Mouse (Mus musculus): ENCODE results near the gene Ndfip2. TPM values are rescaled to one million over a fixed set of nuclear protein-coding genes. Genes with fewer than 3 reads are reported as not detected.
A peak's percentile ranks its signal among the peaks of the same experiment; 100 is the strongest.

The Ndfip2 gene
- polyA plus RNA-seq (2014; fragmentation: Nextera tagmentation; extraction: Ambion mirVana): 53.7 and 54.0 TPM in 2 replicates

- Histone ChIP-seq H3K4me1 (ENCODE audit: control insufficient read depth, insufficient read depth, low read length) (peaks cover 1% of the 10 kb centered on the region; the same call in 1 of the 2 replicates), H3K4me2 (ENCODE audit: low read depth, severe bottlenecking) (peak within 1 kb of the TSS; percentile 64), H3K4me3 (ENCODE audit: low read depth, low read length) (peak within 1 kb of the TSS; percentile 70), H3K27me3 (ENCODE audit: control insufficient read depth, insufficient read depth, low read length) (no peaks in the 10 kb centered on the region), H3K36me3 (ENCODE audit: control insufficient read depth, insufficient read depth, low read length) (no peaks in the 10 kb centered on the region), H3K9ac (ENCODE audit: low read length) (peak within 1 kb of the TSS; percentile 87), H3K27ac (replicated peaks; ENCODE audit: low read depth, low read length) (peak within 1 kb of the TSS; percentile 84), H3K9me3 (ENCODE audit: control insufficient read depth, low read length) (no peaks in the 10 kb centered on the region)
- ATAC-seq (ENCODE audit: insufficient number of reproducible peaks, low FRiP score, low TSS enrichment, low read depth): peak; percentile 94
- DNase-seq (ENCODE audit: low spot score): peak; percentile 84
- under 1% methylated on average over 69 of the region's 70 CpGs for WGBS
Measured at GRCm38 (mm10) chr14:105258379-105259034, at the start of gene Ndfip2. TSS of gene Ndfip2 (plus strand) at chr14:105258573.

- Histone ChIP-seq H3K4me1 (ENCODE audit: control insufficient read depth, insufficient read depth, low read length) (no peaks in the 10 kb centered on the region), H3K4me2 (ENCODE audit: low read depth, severe bottlenecking) (no peak overlapping the region), H3K4me3 (ENCODE audit: low read depth, low read length) (no peak overlapping the region), H3K36me3 (ENCODE audit: control insufficient read depth, insufficient read depth, low read length) (no peaks in the 10 kb centered on the region), H3K9me3 (ENCODE audit: control insufficient read depth, low read length) (no peaks in the 10 kb centered on the region), H3K27me3 (ENCODE audit: control insufficient read depth, insufficient read depth, low read length) (no peaks in the 10 kb centered on the region), H3K27ac (replicated peaks; ENCODE audit: low read depth, low read length) (no peak overlapping the region), H3K9ac (ENCODE audit: low read length) (no peak overlapping the region)
- ATAC-seq (ENCODE audit: insufficient number of reproducible peaks, low FRiP score, low TSS enrichment, low read depth): no peak
- 84% methylated on average over 9 of the region's 9 CpGs for WGBS
- no peak for DNase-seq (ENCODE audit: low spot score)
Measured at GRCm38 (mm10) chr14:105219525-105220376, 38.6 kb upstream of the Ndfip2 start.

GRCm38 (mm10) chr14:105222240-105222639, 36.1 kb upstream of the Ndfip2 start:
- no peak for DNase-seq (ENCODE audit: low spot score)
- ATAC-seq (ENCODE audit: insufficient number of reproducible peaks, low FRiP score, low TSS enrichment, low read depth): no peak
- H3K4me1 ChIP-seq (ENCODE audit: control insufficient read depth, insufficient read depth, low read length): no peaks in the 10 kb centered on the region
- H3K4me2 ChIP-seq (ENCODE audit: low read depth, severe bottlenecking): no peak overlapping the region
- no peaks in the 10 kb centered on the region for H3K27me3 ChIP-seq (ENCODE audit: control insufficient read depth, insufficient read depth, low read length)
- H3K27ac ChIP-seq (replicated peaks; ENCODE audit: low read depth, low read length): no peak overlapping the region
- no peak overlapping the region for H3K9ac ChIP-seq (ENCODE audit: low read length)
- no peak overlapping the region for H3K4me3 ChIP-seq (ENCODE audit: low read depth, low read length)
- H3K36me3 ChIP-seq (ENCODE audit: control insufficient read depth, insufficient read depth, low read length): no peaks in the 10 kb centered on the region
- H3K9me3 ChIP-seq (ENCODE audit: control insufficient read depth, low read length): no peaks in the 10 kb centered on the region
- WGBS: 79% methylated on average over 4 of the region's 4 CpGs

DNA sequence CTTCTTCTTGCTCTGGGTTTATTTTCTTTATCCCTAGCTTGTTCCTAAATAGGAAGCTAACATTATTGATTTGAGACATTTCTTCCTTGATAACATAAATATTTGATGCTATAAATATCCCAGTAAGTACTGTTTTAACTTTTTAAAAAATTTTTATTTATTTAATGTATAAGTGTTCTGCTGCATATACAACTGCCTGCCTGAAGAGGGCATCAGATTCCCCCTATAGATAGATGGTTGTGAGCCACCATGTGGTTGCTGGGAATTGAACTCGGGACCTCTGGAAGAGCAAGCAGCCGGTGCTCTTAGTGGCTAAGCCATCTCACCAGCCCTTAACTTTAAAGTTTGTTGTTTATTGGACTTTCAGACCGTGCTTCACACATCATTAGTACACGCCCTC, 32.6 kb upstream of the Ndfip2 start:
- Histone ChIP-seq H3K36me3 (ENCODE audit: control insufficient read depth, insufficient read depth, low read length) (no peaks in the 10 kb centered on the region), H3K9ac (ENCODE audit: low read length) (no peak overlapping the region), H3K4me1 (ENCODE audit: control insufficient read depth, insufficient read depth, low read length) (no peaks in the 10 kb centered on the region), H3K9me3 (ENCODE audit: control insufficient read depth, low read length) (no peaks in the 10 kb centered on the region), H3K4me3 (ENCODE audit: low read depth, low read length) (no peak overlapping the region), H3K27me3 (ENCODE audit: control insufficient read depth, insufficient read depth, low read length) (no peaks in the 10 kb centered on the region), H3K4me2 (ENCODE audit: low read depth, severe bottlenecking) (no peak overlapping the region), H3K27ac (replicated peaks; ENCODE audit: low read depth, low read length) (no peak overlapping the region)
- DNase-seq (ENCODE audit: low spot score): no peak
- no peak for ATAC-seq (ENCODE audit: insufficient number of reproducible peaks, low FRiP score, low TSS enrichment, low read depth)
- WGBS: 89% methylated on average over 4 of the region's 4 CpGs

DNA sequence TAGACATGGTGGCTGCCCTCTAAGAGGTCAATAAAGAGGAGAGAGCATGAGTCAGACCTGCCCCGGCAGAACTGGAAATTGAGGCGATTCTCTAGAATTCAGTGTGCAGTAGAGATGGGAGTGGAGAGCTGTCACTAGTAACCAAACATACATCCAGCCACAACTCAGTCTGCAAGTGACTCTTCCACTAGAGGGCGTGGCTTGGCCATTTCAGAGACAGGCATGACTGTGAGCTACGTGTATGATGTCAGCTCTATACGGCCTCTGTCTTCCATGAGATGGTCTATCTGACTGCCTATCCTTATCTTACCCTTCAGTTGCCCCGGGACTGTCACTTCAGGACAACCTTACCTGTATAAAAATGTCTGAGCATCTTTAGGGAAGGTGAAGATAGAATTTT, 26.0 kb upstream of the Ndfip2 start:
- ATAC-seq (ENCODE audit: insufficient number of reproducible peaks, low FRiP score, low TSS enrichment, low read depth) (no peak), DNase-seq (ENCODE audit: low spot score) (no peak)
- no peaks in the 10 kb centered on the region for H3K27me3 ChIP-seq (ENCODE audit: control insufficient read depth, insufficient read depth, low read length)
- H3K9ac ChIP-seq (ENCODE audit: low read length): no peak overlapping the region
- no peak overlapping the region for H3K4me3 ChIP-seq (ENCODE audit: low read depth, low read length)
- no peaks in the 10 kb centered on the region for H3K4me1 ChIP-seq (ENCODE audit: control insufficient read depth, insufficient read depth, low read length)
- no peaks in the 10 kb centered on the region for H3K36me3 ChIP-seq (ENCODE audit: control insufficient read depth, insufficient read depth, low read length)
- H3K9me3 ChIP-seq (ENCODE audit: control insufficient read depth, low read length): no peaks in the 10 kb centered on the region
- no peak overlapping the region for H3K4me2 ChIP-seq (ENCODE audit: low read depth, severe bottlenecking)
- no peak overlapping the region for H3K27ac ChIP-seq (replicated peaks; ENCODE audit: low read depth, low read length)
- WGBS: 47% methylated on average over 6 of the region's 6 CpGs

- H3K9me3 ChIP-seq (ENCODE audit: control insufficient read depth, low read length): no peaks in the 10 kb centered on the region
Measured at GRCm38 (mm10) chr14:105236596-105236995, 21.8 kb upstream of the Ndfip2 start.

GRCm38 (mm10) chr14:105237736-105238135, 20.6 kb upstream of the Ndfip2 start:
- no peak for ATAC-seq (ENCODE audit: insufficient number of reproducible peaks, low FRiP score, low TSS enrichment, low read depth)
- H3K9ac ChIP-seq (ENCODE audit: low read length): no peak overlapping the region
- no peaks in the 10 kb centered on the region for H3K27me3 ChIP-seq (ENCODE audit: control insufficient read depth, insufficient read depth, low read length)
- no peaks in the 10 kb centered on the region for H3K36me3 ChIP-seq (ENCODE audit: control insufficient read depth, insufficient read depth, low read length)
- no peak overlapping the region for H3K4me3 ChIP-seq (ENCODE audit: low read depth, low read length)
- H3K4me1 ChIP-seq (ENCODE audit: control insufficient read depth, insufficient read depth, low read length): no peaks in the 10 kb centered on the region
- DNase-seq (ENCODE audit: low spot score): no peak
- WGBS: 69% methylated on average over 9 of the region's 9 CpGs
- no peak overlapping the region for H3K27ac ChIP-seq (replicated peaks; ENCODE audit: low read depth, low read length)
- H3K4me2 ChIP-seq (ENCODE audit: low read depth, severe bottlenecking): no peak overlapping the region
- no peaks in the 10 kb centered on the region for H3K9me3 ChIP-seq (ENCODE audit: control insufficient read depth, low read length)

More at GRCm38 (mm10) chr14:105236596-105236995, 21.8 kb upstream of the Ndfip2 start:
- 88% methylated on average over 4 of the region's 4 CpGs for WGBS
- Histone ChIP-seq H3K4me1 (ENCODE audit: control insufficient read depth, insufficient read depth, low read length) (no peaks in the 10 kb centered on the region), H3K36me3 (ENCODE audit: control insufficient read depth, insufficient read depth, low read length) (no peaks in the 10 kb centered on the region), H3K27me3 (ENCODE audit: control insufficient read depth, insufficient read depth, low read length) (no peaks in the 10 kb centered on the region), H3K9ac (ENCODE audit: low read length) (no peak overlapping the region), H3K4me3 (ENCODE audit: low read depth, low read length) (no peak overlapping the region), H3K27ac (replicated peaks; ENCODE audit: low read depth, low read length) (no peak overlapping the region), H3K4me2 (ENCODE audit: low read depth, severe bottlenecking) (no peak overlapping the region)
- no peak for DNase-seq (ENCODE audit: low spot score)
- ATAC-seq (ENCODE audit: insufficient number of reproducible peaks, low FRiP score, low TSS enrichment, low read depth): no peak

DNA sequence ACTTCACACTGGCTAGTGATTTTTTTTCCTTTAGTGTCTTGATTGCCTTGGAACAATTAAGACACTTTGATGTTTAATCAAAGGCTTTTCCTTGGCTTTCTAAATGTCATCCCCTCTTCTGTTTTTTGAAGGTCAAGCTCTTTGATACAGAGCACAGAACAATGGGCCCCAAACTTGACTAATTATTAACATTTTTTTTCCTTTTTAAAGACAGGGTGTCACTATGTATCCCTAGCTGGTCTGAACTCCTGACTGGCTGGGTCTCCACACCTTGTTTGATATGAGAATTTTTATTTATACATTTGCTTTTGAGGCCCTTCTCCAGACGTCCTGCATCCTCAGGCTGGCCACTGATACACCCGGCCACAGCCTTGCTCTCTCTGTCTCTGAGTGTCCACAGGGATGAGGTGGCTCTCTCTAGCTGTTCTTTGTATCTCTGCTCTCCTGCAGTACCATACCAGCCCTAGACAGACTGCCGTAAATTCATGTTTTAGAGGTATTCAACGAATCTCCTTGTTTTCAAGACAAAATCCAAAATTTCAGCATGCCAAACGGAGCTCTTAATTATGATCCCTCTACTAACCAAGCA, 19.8 kb upstream of the Ndfip2 start:
- WGBS: 64% methylated on average over 5 of the region's 5 CpGs
- no peaks in the 10 kb centered on the region for H3K36me3 ChIP-seq (ENCODE audit: control insufficient read depth, insufficient read depth, low read length)
- H3K9ac ChIP-seq (ENCODE audit: low read length): no peak overlapping the region

More for the DNA sequence above, 19.8 kb upstream of the Ndfip2 start:
- Histone ChIP-seq H3K4me3 (ENCODE audit: low read depth, low read length) (no peak overlapping the region), H3K4me2 (ENCODE audit: low read depth, severe bottlenecking) (no peak overlapping the region), H3K27ac (replicated peaks; ENCODE audit: low read depth, low read length) (no peak overlapping the region), H3K4me1 (ENCODE audit: control insufficient read depth, insufficient read depth, low read length) (no peaks in the 10 kb centered on the region), H3K27me3 (ENCODE audit: control insufficient read depth, insufficient read depth, low read length) (no peaks in the 10 kb centered on the region), H3K9me3 (ENCODE audit: control insufficient read depth, low read length) (no peaks in the 10 kb centered on the region)
- no peak for DNase-seq (ENCODE audit: low spot score)
- ATAC-seq (ENCODE audit: insufficient number of reproducible peaks, low FRiP score, low TSS enrichment, low read depth): no peak
